Mouse (Mus musculus) heart, embryonic 12.5 days (tissue): ENCODE results near the gene Hpd. TPM values are rescaled to one million over a fixed set of nuclear protein-coding genes. Genes with fewer than 3 reads are reported as not detected.
"Not testable (repeated sequence)": the region's sequence is repeated elsewhere in the genome, so short reads cannot be mapped to it uniquely, and the experiment has no call there.

Experiments
- ATAC-seq: fragments of 200-750 bp; cut with Nextera tagmentation; 2 replicates; pipeline ENCODE4 v1.8.0; 2017; ENCODE audit warnings: moderate TSS enrichment, moderate library complexity; ENCODE audit not compliant: insufficient number of reproducible peaks, low FRiP score
- H3K27ac ChIP-seq: fragments of 300-500 bp; sonication (generic); 2 replicates; pipeline ENCODE4 v1.5.1; 2016; ENCODE audit warnings: mild to moderate bottlenecking, moderate library complexity; ENCODE audit not compliant: poor library complexity, severe bottlenecking
- H3K27me3 ChIP-seq: fragments of 300-500 bp; sonication (generic); replicated peaks from 2 replicates; pipeline ENCODE4 v1.6.1; 2016; ENCODE audit warnings: mild to moderate bottlenecking, moderate library complexity
- H3K36me3 ChIP-seq: fragments of 300-500 bp; sonication (generic); 2 replicates; pipeline ENCODE4 v1.6.1; 2016; ENCODE audit warnings: mild to moderate bottlenecking, moderate library complexity
- H3K4me1 ChIP-seq: fragments of 300-500 bp; sonication (generic); replicated peaks from 2 replicates; pipeline ENCODE4 v1.6.1; 2016; ENCODE audit warnings: mild to moderate bottlenecking
- H3K4me2 ChIP-seq: fragments of 300-500 bp; sonication (generic); 2 replicates; pipeline ENCODE4 v1.6.1; 2016; ENCODE audit warnings: mild to moderate bottlenecking, moderate library complexity
- H3K4me3 ChIP-seq: fragments of 300-500 bp; sonication (generic); 2 replicates; pipeline ENCODE4 v1.5.1; 2016; ENCODE audit warnings: mild to moderate bottlenecking
- H3K9ac ChIP-seq: fragments of 300-500 bp; sonication (generic); 2 replicates; pipeline ENCODE4 v1.6.1; 2016; ENCODE audit warnings: mild to moderate bottlenecking, moderate library complexity
- H3K9me3 ChIP-seq: fragments of 300-500 bp; sonication (generic); replicated peaks from 2 replicates; pipeline ENCODE4 v1.6.1; 2016; ENCODE audit warnings: mild to moderate bottlenecking, moderate library complexity
- WGBS: fragments of 180-500 bp; shearing (Covaris S2); methylation state at CpG from one replicate; pipeline ENCODE4 v1.1.7; 2016; 5-methylcytosine and 5-hydroxymethylcytosine counted together
- polyA plus RNA-seq: library from polyadenylated mRNA; unstranded; fragments of >200 nt; fragmentation: Nextera tagmentation; extraction: Ambion mirVana; gene quantifications from 2 replicates; pipeline ENCODE4 v1.2.1, GENCODE M21; 2016

Hpd gene
- polyA plus RNA-seq = not detected in 2 replicates

DNA sequence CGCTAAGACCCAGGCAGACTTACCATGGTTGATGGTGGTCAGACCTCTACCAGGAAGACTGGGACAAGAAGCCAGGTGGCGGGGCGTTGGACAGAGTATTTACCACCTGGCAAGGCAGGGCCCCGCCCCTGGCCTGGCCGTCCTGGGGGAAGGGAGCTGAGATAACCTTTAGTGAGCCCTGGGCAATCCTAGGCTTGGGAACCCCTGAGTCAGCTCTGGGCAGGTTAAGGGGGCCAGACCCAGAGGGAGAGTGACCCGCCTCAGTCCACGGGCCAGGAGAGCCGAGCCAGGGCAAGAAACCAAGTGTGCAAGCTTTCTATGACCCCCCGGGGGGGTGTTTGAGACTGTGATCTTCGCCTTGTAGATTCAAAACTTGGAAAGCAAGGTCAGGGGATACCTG, at the start of gene Hpd:
Gene Hpd, minus strand, starts transcription at position 77 of the 400 bp plus-strand sequence.
- Histone ChIP-seq H3K4me3 (no peak within 1 kb of the TSS), H3K9me3 (peaks cover 5% of the 10 kb centered on the region; the same call in 1 of the 2 replicates), H3K27ac (no peak within 1 kb of the TSS), H3K4me1 (0 out of 2 replicates have a peak, but pooled peaks cover 7% of the 10 kb centered on the region), H3K27me3 (no peaks in the 10 kb centered on the region; the same call in none of the 2 replicates), H3K36me3 (no peaks in the 10 kb centered on the region), H3K4me2 (no peak within 1 kb of the TSS), H3K9ac (no peak within 1 kb of the TSS)
- no peak for ATAC-seq
- 72% methylated on average over 10 of the region's 10 CpGs for WGBS

DNA sequence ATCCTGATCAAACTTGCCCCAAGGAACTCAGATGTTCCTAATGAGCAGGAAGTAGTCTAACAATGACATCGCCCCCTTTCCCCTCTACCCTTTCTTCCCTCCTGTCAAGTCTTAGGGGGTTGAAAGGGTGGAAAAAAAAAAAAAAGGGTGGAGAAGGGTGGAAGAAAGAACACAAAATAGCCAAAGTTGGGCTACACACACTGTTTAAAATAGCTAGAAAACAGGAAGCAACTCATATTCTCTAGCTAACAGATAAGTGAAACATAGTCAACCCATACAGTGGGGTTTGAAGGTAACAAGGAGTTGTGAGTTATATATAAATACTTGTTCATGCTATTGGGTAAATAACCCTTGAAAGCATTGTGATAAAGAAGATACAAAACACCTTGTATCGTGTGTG, 49.7 kb upstream of the Hpd start:
- no peak overlapping the region for H3K27ac ChIP-seq
- no peak for ATAC-seq
- H3K4me1 ChIP-seq = peaks cover 23% of the 10 kb centered on the region
- no peak overlapping the region for H3K4me3 ChIP-seq
- no peaks in the 10 kb centered on the region for H3K27me3 ChIP-seq
- no peak overlapping the region for H3K4me2 ChIP-seq
- H3K9ac ChIP-seq = no peak overlapping the region
- H3K9me3 ChIP-seq = no peaks in the 10 kb centered on the region
- peaks cover 17% of the 10 kb centered on the region; the same call in 1 of the 2 replicates for H3K36me3 ChIP-seq
- WGBS = 69% methylated on average over 2 of the region's 2 CpGs

DNA sequence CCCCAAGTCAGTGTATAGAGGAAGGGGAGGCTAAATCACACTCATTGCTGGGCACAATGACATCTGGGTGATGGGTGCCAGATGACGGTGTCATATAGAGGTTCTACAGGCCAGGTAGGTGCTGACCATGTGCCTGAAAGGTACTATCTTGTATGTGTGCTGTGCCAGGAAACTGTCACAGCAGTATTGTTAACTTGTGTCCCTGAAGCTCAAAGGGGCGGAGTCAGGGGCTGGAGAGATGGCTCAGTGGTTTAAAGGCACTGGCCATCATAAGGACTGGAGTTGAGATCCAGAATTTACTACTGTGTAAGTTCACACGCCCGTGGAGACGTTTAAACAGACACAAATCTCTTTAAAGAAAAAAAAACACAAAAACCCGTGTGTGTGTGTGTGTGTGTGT, 46.8 kb upstream of the Hpd start:
- no peak overlapping the region for H3K9ac ChIP-seq
- H3K27ac ChIP-seq = no peak overlapping the region
- no peak for ATAC-seq
- H3K36me3 ChIP-seq = peaks cover 4% of the 10 kb centered on the region; the same call in 1 of the 2 replicates
- 82% methylated on average over 6 of the region's 6 CpGs for WGBS
- H3K4me1 ChIP-seq = peaks cover 14% of the 10 kb centered on the region
- H3K4me3 ChIP-seq = no peak overlapping the region
- peak overlapping the region; percentile 73; the same call in 1 of the 2 replicates for H3K4me2 ChIP-seq
- H3K27me3 ChIP-seq = no peaks in the 10 kb centered on the region
- no peaks in the 10 kb centered on the region for H3K9me3 ChIP-seq

DNA sequence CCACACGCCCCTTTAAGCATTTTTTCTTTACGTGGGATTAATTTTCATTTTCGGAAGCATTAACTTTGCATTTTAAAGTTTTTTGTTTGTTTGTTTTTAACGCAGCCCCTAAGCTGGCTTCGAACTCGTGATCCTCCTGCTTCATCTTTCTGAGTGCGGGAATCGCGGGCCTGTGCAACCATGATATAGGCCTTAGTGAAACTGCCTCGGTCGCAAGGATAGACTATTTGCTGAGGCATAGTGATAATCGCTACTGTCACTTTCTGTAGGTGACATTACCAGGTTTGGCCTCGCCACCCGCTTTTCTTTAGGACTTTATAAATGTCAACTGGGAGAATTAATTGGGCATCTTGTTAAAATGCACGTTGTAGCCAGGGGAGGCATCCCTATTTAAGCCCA, 46.0 kb upstream of the Hpd start:
- H3K36me3 ChIP-seq = peaks cover 4% of the 10 kb centered on the region; the same call in 1 of the 2 replicates
- H3K9me3 ChIP-seq = no peaks in the 10 kb centered on the region
- H3K4me3 ChIP-seq = peak overlapping the region; percentile 79
- peak overlapping the region; percentile 85 for H3K9ac ChIP-seq
- WGBS = 9% methylated on average over 15 of the region's 15 CpGs
- H3K27ac ChIP-seq = no peak overlapping the region
- no peaks in the 10 kb centered on the region for H3K27me3 ChIP-seq
- no peak for ATAC-seq
- H3K4me2 ChIP-seq = peak overlapping the region; percentile 73
- peaks cover 10% of the 10 kb centered on the region for H3K4me1 ChIP-seq

DNA sequence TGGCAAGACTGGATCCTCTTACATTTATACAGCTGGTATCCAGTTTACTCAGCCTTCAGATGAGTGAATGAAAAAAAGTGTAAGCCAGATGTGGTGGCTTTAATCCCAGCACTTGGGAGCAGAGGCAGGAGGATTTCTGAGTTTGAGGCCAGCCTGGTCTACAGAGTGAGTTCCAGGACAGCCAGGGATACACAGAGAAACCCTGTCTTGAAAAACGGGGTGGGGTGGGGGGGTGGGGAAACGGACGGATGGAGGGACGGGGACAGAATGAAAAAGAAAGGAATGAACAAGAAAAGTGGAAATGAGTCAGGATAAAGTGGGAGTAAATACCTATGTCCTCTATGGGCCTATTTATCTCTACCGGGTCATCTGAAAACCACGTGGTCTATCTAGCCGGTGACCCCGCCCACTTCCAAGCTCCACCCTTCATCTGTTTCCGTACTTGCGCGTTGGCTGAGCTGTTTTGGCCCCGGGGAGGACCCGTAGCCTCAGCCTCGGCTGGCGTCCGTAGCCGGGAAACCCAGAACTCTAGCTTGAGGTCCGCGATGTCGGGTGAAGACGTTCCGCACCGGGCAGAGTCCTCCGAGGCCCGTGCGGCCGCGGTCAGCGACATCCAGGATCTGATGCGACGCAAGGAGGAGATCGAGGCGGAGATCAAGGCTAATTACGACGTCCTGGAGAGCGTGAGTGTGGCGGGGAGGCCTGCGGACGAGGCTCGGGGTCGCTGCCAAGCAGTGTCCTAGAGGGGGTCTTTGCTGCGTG, 45.4 kb upstream of the Hpd start:
- Histone ChIP-seq H3K36me3 (peaks cover 4% of the 10 kb centered on the region; the same call in 1 of the 2 replicates), H3K4me2 (peak overlapping the region; percentile 73), H3K4me3 (peak overlapping the region; percentile 79), H3K27ac (no peak overlapping the region), H3K9ac (peak overlapping the region; percentile 85), H3K9me3 (no peaks in the 10 kb centered on the region), H3K27me3 (no peaks in the 10 kb centered on the region), H3K4me1 (peaks cover 5% of the 10 kb centered on the region)
- 1% methylated on average over 42 of the region's 42 CpGs for WGBS
- ATAC-seq = peak; percentile 91

DNA sequence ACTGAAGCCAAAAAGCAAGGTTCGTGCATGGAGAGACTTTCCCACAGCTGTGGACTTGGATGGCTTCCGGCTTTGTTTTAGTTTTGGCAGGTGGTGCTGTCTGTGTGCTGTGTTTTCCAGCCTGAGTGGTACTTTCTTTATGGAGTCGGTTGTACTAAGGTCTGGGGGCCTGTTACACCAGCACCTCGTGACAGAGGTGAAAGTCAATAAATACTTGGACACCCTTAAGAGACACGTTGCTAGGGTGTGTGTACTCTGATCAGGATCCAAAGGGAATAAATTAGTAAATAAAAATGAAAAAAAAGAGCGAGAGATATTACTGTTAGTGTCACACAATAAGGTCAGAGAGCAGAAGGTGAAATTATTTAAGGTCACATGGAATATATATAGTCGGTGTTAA, 44.3 kb upstream of the Hpd start:
- WGBS = 86% methylated on average over 7 of the region's 7 CpGs
- H3K27ac ChIP-seq = no peak overlapping the region
- no peaks in the 10 kb centered on the region for H3K27me3 ChIP-seq
- peaks cover 5% of the 10 kb centered on the region for H3K4me1 ChIP-seq
- no peaks in the 10 kb centered on the region for H3K9me3 ChIP-seq
- H3K9ac ChIP-seq = no peak overlapping the region
- H3K4me2 ChIP-seq = no peak overlapping the region
- H3K4me3 ChIP-seq = no peak overlapping the region
- ATAC-seq = no peak
- peaks cover 4% of the 10 kb centered on the region; the same call in 1 of the 2 replicates for H3K36me3 ChIP-seq

DNA sequence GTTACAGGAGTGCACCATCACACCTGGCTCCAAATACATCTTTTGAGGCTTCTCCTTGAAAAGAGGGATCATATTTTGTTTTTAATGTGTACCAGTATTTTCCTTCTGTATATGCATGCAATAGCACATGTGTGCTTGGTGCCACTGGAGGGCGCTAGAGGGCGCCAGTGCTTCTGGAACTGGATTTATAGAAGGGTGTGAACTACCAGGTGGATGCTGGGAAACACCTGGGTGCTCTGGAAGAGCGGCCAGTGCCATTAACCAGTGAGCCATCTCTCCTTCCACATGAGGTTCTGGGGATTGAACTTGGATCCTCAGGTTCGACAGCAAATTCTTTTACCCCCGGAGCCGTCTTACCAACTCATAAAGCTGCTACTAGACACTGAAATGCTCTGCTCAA, 41.3 kb upstream of the Hpd start:
- not testable (repeated sequence) for H3K4me3 ChIP-seq, H3K27me3 ChIP-seq, H3K4me2 ChIP-seq, H3K4me1 ChIP-seq, H3K9me3 ChIP-seq, H3K9ac ChIP-seq, H3K27ac ChIP-seq, ATAC-seq, H3K36me3 ChIP-seq
- 50% methylated on average over 6 of the region's 6 CpGs for WGBS

DNA sequence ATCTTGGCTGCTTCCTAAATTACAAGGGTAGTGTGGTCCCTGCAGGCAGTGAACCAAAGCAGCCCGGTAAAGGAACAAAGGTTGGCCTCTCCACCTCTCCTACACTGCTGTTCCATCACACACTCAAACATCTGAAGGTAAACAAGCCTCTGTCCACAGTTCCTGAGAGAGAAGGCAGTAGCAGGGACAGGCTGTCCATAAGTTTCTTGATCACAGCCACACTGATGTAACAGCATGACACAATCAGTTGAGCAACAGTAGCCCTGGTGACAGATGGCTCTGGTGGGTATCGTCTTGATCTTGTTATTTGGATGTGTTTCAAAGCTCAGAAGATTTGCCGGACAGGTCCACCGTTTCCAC, 40.5 kb upstream of the Hpd start:
- no peak overlapping the region for H3K9ac ChIP-seq
- no peak for ATAC-seq
- WGBS = 53% methylated on average over 4 of the region's 4 CpGs
- no peak overlapping the region for H3K27ac ChIP-seq
- no peaks in the 10 kb centered on the region for H3K27me3 ChIP-seq
- H3K4me1 ChIP-seq = no peaks in the 10 kb centered on the region
- H3K4me2 ChIP-seq = no peak overlapping the region
- no peaks in the 10 kb centered on the region for H3K36me3 ChIP-seq
- peaks cover 4% of the 10 kb centered on the region; the same call in 1 of the 2 replicates for H3K9me3 ChIP-seq
- H3K4me3 ChIP-seq = no peak overlapping the region

DNA sequence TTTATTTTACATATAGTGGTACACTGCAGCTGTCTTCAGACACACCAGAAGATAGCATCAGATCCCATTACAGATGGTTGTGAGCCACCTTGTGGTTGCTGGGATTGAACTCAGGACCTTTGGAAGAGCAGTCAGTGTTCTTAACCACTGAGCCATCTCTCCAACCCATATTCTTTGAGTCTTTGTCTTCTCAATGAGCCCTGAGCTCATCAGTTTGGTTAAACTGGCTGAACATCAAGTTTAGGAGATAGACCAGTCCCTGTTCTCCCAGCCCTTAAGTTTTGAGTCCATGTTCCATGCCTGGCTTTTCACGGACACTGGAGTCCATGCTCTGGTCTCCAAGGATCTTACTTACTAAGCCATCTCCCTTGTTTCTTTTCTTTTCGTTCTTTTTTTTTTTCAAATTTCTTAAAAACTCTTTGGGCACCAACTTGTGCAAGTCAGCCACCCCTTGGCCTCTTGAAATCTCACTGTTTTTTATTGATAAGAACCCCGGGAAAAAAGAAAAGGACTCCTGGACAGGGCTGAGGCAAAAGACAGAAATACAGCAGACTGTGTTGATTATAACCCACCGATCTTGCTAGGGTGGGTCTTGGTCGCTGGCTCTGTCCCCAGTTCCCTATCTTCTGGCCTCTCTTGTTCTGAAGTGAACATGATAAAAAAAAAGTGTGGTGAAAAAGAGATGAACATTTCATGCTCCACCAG, 40.0 kb upstream of the Hpd start:
- not testable (repeated sequence) for ATAC-seq, H3K9me3 ChIP-seq, H3K36me3 ChIP-seq, H3K4me2 ChIP-seq, H3K4me1 ChIP-seq, H3K4me3 ChIP-seq, H3K9ac ChIP-seq, H3K27ac ChIP-seq, H3K27me3 ChIP-seq
- 52% methylated on average over 5 of the region's 5 CpGs for WGBS

DNA sequence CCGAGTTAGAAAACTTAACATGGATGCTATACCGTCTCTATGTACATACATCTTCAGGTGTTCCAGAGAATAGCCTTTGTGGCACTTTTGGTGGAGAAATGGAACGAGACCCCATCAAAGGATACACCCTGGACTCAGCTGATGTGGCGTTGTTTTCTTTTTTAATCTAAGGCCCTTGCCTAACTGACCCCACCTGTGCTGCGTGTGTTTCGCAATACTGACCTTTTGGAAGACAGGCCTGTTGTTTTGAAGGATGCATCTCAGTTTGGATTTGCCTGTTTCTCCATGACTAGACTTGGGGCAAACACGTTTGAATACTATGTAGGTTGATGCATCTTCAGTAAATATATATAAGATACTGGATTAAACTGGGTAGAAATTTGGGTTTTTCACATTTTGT, 21.1 kb upstream of the Hpd start:
- not testable (repeated sequence) for H3K4me2 ChIP-seq, H3K4me3 ChIP-seq, H3K4me1 ChIP-seq, ATAC-seq, H3K36me3 ChIP-seq, H3K9me3 ChIP-seq, H3K27me3 ChIP-seq, H3K9ac ChIP-seq, H3K27ac ChIP-seq
- WGBS = 81% methylated on average over 7 of the region's 7 CpGs

DNA sequence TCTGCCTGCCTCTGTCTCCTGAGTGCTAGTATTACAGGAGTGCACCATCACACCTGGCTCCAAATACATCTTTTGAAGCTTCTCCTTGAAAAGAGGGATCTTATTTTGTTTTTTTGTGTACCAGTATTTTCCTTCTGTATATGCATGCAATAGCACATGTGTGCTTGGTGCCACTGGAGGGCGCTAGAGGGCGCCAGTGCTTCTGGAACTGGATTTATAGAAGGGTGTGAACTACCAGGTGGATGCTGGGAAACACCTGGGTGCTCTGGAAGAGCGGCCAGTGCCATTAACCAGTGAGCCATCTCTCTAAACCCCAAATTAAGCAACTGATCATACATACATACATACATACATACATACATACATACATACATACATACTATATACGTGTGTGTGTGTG, 20.2 kb upstream of the Hpd start:
- H3K4me2 ChIP-seq, H3K27ac ChIP-seq, H3K9me3 ChIP-seq, H3K36me3 ChIP-seq, H3K9ac ChIP-seq, H3K4me1 ChIP-seq, H3K4me3 ChIP-seq, ATAC-seq, H3K27me3 ChIP-seq: not testable (repeated sequence)
- 38% methylated on average over 4 of the region's 4 CpGs for WGBS
